Mouse (Mus musculus) lung, postnatal 0 days (tissue): ENCODE results near the gene Arhgap22. TPM values are rescaled to one million over a fixed set of nuclear protein-coding genes. Genes with fewer than 3 reads are reported as not detected.

Source experiments
- ATAC-seq: fragments of 200-750 bp; cut with Nextera tagmentation; 2 replicates; pipeline ENCODE4 v1.8.0; 2017; ENCODE audit warnings: moderate library complexity
- DNase-seq: peaks from one replicate; pipeline ENCODE4 v3.0.0-alpha.2; 2016; ENCODE audit warnings: low spot score
- H3K27ac ChIP-seq: fragments of 300-500 bp; sonication (generic); 2 replicates; pipeline ENCODE4 v1.5.1; 2014; ENCODE audit warnings: antibody characterized with exemption, mild to moderate bottlenecking, low read length, mixed read lengths
- H3K27me3 ChIP-seq: fragments of 300-500 bp; sonication (generic); replicated peaks from 2 replicates; pipeline ENCODE4 v1.6.1; 2014; ENCODE audit warnings: low read length, mixed read lengths; ENCODE audit not compliant: insufficient read depth
- H3K36me3 ChIP-seq: fragments of 300-500 bp; sonication (generic); 2 replicates; pipeline ENCODE4 v1.6.1; 2014; ENCODE audit warnings: low read length, mixed read lengths; ENCODE audit not compliant: insufficient read depth
- H3K4me1 ChIP-seq: fragments of 300-500 bp; sonication (generic); 2 replicates; pipeline ENCODE4 v1.6.1; 2014; ENCODE audit warnings: antibody characterized with exemption, low read depth, low read length, mixed read lengths; ENCODE audit not compliant: insufficient read depth
- H3K4me2 ChIP-seq: fragments of 300-500 bp; sonication (generic); replicated peaks from 2 replicates; pipeline ENCODE4 v1.6.1; 2014; ENCODE audit warnings: low read depth, mild to moderate bottlenecking, low read length, moderate library complexity, mixed read lengths
- H3K4me3 ChIP-seq: fragments of 300-500 bp; sonication (generic); 2 replicates; pipeline ENCODE4 v1.5.1; 2014; ENCODE audit warnings: low read depth, low read length
- H3K9ac ChIP-seq: fragments of 300-500 bp; sonication (generic); replicated peaks from 2 replicates; pipeline ENCODE4 v1.6.1; 2014; ENCODE audit warnings: low read depth, mild to moderate bottlenecking
- H3K9me3 ChIP-seq: fragments of 300-500 bp; sonication (generic); 2 replicates; pipeline ENCODE4 v1.6.1; 2016; ENCODE audit warnings: low read length, mixed read lengths
- CTCF ChIP-seq: IDR thresholded peaks from 2 replicates; pipeline ENCODE4 v1.5.1; 2016; ENCODE audit warnings: antibody characterized with exemption, mild to moderate bottlenecking
- EP300 ChIP-seq: IDR thresholded peaks from 2 replicates; pipeline ENCODE4 v1.6.1; 2016; ENCODE audit warnings: antibody characterized with exemption, mild to moderate bottlenecking, control low read depth
- WGBS: fragments of 180-500 bp; shearing (Covaris S2); extraction: QIAGEN DNeasy Blood & Tissue Kit; methylation state at CpG from one replicate; pipeline ENCODE4 v1.1.7; 2014; 5-methylcytosine and 5-hydroxymethylcytosine counted together
- polyA plus RNA-seq: library from polyadenylated mRNA; unstranded; fragments of >200 nt; fragmentation: Nextera tagmentation; extraction: Ambion mirVana; gene quantifications from 2 replicates; pipeline ENCODE4 v1.2.1, GENCODE M21; 2015

Arhgap22 gene
- polyA plus RNA-seq, 1 experiment from 2014 or later = 30.2 TPM

GRCm38 (mm10) chr14:33313624-33314023 lies 99.8 kb downstream of the Arhgap22 start:
- WGBS = 0% methylated on average over 4 of the region's 4 CpGs
- DNase-seq = peak; percentile 78
- no peak overlapping the region for H3K4me2 ChIP-seq

GRCm38 (mm10) chr14:33314160-33314559 lies 100.3 kb downstream of the Arhgap22 start:
- no peak for DNase-seq
- no peak overlapping the region for H3K27ac ChIP-seq
- H3K9me3 ChIP-seq = no peaks in the 10 kb centered on the region
- H3K4me3 ChIP-seq = no peak overlapping the region
- 42% methylated on average over 7 of the region's 7 CpGs for WGBS
- peak; percentile 22; the same call in 1 of the 2 replicates for ATAC-seq
- H3K9ac ChIP-seq = no peak overlapping the region
- H3K4me2 ChIP-seq = no peak overlapping the region
- TF ChIP-seq CTCF (no peak), EP300 (no peak)
- no peaks in the 10 kb centered on the region for H3K36me3 ChIP-seq
- no peaks in the 10 kb centered on the region for H3K4me1 ChIP-seq
- H3K27me3 ChIP-seq = no peaks in the 10 kb centered on the region

More at GRCm38 (mm10) chr14:33313624-33314023, 99.8 kb downstream of the Arhgap22 start:
- Histone ChIP-seq H3K27me3 (no peaks in the 10 kb centered on the region), H3K4me1 (no peaks in the 10 kb centered on the region), H3K9ac (no peak overlapping the region), H3K27ac (no peak overlapping the region), H3K9me3 (no peaks in the 10 kb centered on the region), H3K4me3 (no peak overlapping the region), H3K36me3 (no peaks in the 10 kb centered on the region)
- ATAC-seq = peak; percentile 63
- TF ChIP-seq EP300 (no peak), CTCF (peak; percentile 97)

- H3K27me3 ChIP-seq = 0 out of 2 replicates have a peak, but pooled peaks cover 2% of the 10 kb centered on the region
- no peak for TF ChIP-seq EP300
- TF ChIP-seq CTCF = no peak
- no peaks in the 10 kb centered on the region for H3K9me3 ChIP-seq
- DNase-seq = no peak
- no peak overlapping the region for H3K27ac ChIP-seq
- no peak overlapping the region for H3K9ac ChIP-seq
- no peak for ATAC-seq
- no peak overlapping the region for H3K4me2 ChIP-seq
- WGBS = 50% methylated on average over 5 of the region's 5 CpGs
- H3K4me1 ChIP-seq = no peaks in the 10 kb centered on the region
- H3K4me3 ChIP-seq = no peak overlapping the region
- H3K36me3 ChIP-seq = no peaks in the 10 kb centered on the region
Measured at GRCm38 (mm10) chr14:33315111-33315510, 101.3 kb downstream of the Arhgap22 start.

DNA sequence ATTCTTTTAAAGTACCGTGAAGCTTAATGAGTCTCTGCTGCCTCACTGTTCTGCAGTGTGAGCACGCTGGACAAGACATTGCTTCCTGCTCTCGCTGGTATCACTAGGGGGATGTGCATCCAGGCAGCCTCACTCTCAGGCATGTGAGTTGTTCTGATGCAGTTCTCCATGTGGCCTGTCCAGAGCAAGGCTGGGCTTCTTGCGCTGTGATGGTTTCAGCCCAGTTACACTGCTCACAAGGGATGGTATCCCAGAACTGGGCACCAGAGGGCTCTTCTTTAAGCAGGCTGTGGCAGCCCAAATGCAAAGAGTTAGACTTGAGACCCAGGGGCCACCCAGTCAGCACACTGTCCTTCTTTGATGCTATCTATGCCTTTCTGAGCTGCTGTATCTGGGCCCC lies 101.9 kb downstream of the Arhgap22 start:
- TF ChIP-seq CTCF (peak; percentile 33), EP300 (no peak)
- H3K9ac ChIP-seq = no peak overlapping the region
- ATAC-seq (no peak), DNase-seq (no peak)
- peaks cover 6% of the 10 kb centered on the region for H3K4me1 ChIP-seq
- no peaks in the 10 kb centered on the region for H3K36me3 ChIP-seq
- H3K27me3 ChIP-seq = 0 out of 2 replicates have a peak, but pooled peaks cover 2% of the 10 kb centered on the region
- no peak overlapping the region for H3K27ac ChIP-seq
- WGBS = 54% methylated on average over 4 of the region's 4 CpGs
- no peak overlapping the region for H3K4me3 ChIP-seq
- H3K4me2 ChIP-seq = no peak overlapping the region
- H3K9me3 ChIP-seq = no peaks in the 10 kb centered on the region

DNA sequence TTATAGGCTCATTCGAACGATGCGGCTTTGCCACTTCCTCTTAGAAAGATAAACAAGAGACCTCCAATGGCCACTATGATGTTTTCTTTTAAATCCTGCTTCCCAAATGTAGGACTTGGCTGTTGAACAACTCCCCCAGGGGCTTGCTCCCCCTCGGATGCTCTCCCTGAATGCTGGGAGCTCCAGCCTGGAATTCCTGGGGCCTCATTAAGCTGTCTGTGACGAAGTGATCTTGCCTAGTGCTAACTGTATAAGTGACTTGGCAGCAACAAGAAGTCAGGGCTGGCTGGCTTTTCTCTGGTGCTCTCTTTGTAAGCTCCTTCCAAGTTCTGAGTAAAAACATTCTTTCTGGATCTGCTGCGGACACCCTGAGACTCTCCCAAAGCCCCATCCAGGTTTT lies 104.1 kb downstream of the Arhgap22 start:
- 27% methylated on average over 6 of the region's 6 CpGs for WGBS
- Histone ChIP-seq H3K36me3 (no peaks in the 10 kb centered on the region), H3K9ac (no peak overlapping the region), H3K27ac (no peak overlapping the region), H3K4me2 (no peak overlapping the region), H3K4me3 (no peak overlapping the region), H3K9me3 (no peaks in the 10 kb centered on the region), H3K4me1 (peaks cover 10% of the 10 kb centered on the region), H3K27me3 (0 out of 2 replicates have a peak, but pooled peaks cover 2% of the 10 kb centered on the region)
- ATAC-seq (no peak), DNase-seq (no peak)
- TF ChIP-seq CTCF (no peak), EP300 (no peak)

GRCm38 (mm10) chr14:33319541-33320521 lies 106.0 kb downstream of the Arhgap22 start:
- DNase-seq (peak; percentile 75), ATAC-seq (peak; percentile 77)
- Histone ChIP-seq H3K4me1 (peaks cover 10% of the 10 kb centered on the region), H3K9me3 (no peaks in the 10 kb centered on the region), H3K9ac (no peak overlapping the region), H3K4me3 (peak overlapping the region; percentile 54), H3K27ac (no peak overlapping the region), H3K4me2 (peak overlapping the region; percentile 100), H3K27me3 (0 out of 2 replicates have a peak, but pooled peaks cover 2% of the 10 kb centered on the region), H3K36me3 (no peaks in the 10 kb centered on the region)
- TF ChIP-seq CTCF (peak; percentile 82), EP300 (no peak)
- WGBS = under 1% methylated on average over 100 of the region's 106 CpGs
